Mouse (Mus musculus) urinary bladder, postnatal 36 days (tissue): Measurements from ENCODE around the gene Kdm6b.

ENCODE experiments used
- DNase-seq, 2 experiments: peaks; one replicate each; pipeline ENCODE4 v3.0.0; 2022; ENCODE audit warnings: low spot score in 2 of 2, mixed read lengths in 1 of 2

Gene Kdm6b

DNA sequence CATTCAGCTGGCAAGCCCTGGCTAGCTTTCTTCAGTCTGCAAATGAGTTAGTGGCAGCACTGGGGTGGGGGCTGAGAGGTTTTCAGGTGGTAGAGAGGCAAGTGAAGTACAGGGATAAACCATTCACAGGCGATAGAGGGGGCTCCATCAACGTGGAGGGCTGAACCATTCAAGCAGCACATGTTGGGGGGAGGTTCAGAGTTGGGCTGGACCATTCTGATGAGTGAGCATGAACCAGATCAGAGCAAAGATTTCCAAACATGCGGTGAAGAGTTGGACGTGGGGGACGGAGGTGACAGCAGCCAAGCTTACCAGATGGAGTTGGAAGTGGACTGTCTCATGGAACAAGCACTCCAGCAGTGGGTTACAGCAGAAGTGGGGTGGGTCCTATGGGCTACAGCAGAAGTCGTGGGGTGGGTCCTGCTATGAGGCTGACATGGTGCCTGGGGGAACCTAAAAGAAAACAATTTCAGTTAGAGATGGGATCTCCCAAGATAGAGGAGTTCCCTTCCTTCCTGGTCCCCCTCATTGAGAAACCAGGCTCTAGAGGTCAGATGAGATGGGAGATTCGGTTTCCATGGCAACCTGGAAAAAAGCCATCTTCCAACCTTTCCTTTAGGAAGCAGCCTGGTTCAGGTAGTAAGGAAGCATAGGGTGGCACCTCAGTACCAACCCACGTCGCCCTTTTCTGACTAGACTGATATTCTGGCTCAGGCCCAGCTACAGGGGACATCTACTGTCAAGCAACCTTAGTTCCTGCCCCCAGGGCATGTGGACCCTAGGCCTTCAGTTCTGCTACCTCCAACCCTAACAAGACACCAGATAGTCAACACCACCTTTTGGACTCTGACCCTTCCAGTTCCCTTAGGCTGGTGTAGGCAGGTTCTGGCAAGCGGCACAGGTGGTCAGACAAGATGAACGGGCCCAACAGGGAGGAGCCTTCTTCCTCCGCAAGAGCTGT, at the start of gene Kdm6b:
TSS of gene Kdm6b (minus strand) at position 455 of the 961 bp plus-strand sequence.
- DNase-seq: peak; percentile 72 to 77

DNA sequence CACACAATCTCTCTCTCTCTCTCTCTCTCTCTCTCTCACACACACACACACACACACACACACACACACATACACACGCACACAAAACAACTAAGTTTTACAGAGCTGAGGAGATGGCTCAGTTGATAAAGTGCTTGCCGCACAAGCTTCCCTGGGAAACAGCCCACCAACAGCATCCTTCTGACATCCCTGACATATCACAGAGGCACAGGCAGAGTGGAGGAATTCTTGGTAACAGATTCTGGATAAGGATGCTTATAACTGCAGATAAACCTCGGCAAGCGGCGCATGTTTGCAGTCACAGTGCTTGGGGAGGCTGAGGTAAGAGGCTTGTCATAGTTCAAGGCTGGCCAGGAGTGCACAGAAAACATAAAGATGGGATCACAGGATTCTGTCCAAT, 48.1 kb upstream of the Kdm6b start:
- no peak for DNase-seq

DNA sequence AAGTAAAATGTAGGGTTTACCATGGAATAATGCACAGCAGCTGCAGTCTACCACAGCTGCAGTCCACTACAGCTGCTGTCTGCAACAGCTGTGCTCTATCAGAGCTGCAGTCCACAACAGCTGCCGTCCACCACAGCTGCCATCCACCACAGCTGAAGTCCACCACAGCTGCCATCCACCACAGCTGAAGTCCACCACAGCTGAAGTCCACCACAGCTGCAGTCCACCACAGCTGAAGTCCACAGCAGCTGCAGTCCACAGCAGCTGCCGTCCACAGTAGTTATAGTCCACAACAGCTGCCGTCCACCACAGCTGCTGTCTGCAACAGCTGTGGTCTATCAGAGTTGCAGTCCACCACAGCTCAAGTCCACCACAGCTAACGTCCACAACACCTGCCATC, 46.4 kb upstream of the Kdm6b start:
- DNase-seq: no peak

DNA sequence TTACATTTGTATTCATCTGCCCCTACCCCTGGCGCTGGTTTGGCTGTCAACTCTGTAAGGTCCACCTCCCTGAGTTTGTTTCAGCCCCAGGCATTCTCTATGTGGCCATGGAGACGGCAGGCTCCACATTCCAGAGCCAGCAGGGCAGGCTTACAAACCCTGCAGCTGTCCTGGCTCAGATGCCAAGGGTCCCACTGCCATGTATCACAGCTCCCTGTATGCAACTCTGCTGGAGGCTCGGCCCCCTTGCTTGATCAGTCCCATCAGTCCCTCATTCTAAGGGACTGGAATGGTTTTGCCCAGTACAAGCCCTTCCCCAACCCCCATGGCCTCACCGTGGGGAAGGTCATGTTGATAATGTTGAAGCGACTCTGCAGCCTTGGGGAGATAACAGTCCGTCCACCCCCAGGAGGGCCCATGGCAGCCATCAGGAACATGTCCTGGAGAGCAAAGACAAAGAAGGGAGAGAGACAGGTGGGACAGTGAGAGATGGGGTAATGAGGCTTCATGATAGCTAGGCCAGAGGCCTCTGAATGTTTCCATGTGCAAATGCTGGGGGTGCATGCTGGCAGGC, 43.6 kb upstream of the Kdm6b start:
- DNase-seq: no peak

DNA sequence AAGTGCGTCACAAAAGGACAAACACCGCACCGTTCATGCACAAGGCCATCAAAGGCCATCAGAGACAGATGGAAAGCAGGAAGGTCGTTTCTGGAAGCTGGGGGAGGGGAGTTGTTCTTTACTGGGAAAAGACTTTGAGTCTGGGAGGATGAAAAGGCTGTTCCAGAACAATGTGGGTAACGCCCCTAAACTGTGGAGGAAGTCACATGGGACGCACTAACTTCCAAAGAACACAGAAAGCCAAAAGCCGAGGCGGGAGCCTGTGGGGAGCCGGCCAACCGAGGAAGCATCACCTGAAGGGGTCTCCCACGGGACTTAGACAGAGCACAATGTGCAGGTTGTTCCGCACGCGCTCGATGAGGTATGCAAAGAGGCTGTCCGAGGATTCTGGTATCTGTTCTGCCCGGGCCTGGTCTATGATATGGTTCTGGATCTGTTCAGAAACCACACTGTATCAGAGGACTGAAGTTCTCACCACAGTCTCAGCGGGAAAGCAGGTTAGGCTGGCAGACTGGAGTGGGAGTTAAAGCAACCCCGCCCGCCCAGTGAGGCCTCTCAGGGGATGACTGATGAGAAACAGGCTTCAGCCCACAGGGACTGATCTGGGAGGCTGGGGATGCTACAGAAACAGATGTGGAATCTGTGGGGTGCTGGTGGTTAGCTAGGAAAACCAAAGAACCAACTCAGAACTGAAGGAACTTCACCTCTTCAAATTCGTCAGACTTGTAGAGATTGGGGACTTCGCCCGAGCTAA, 38.8 kb upstream of the Kdm6b start:
- DNase-seq: peak in 1 of 2 experiments; percentile 31

DNA sequence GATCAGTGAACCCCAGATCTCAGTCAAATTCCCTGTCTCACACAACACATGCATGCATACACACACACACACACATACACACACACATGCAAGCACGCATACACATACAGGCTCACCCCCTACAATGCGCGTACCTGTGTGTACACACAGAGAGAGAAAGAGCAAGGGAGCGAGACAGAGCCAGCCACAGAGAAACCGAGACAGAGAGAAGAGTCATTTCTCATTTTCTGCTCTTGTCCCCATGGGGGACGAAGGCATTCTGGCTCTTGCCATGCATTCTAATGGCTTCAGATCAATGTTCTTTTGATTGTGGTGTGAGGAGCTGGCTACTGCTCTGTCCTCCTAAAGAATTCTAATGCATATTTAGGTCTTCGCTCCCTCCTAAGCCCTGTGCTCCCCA, 33.8 kb upstream of the Kdm6b start:
- DNase-seq: no peak

DNA sequence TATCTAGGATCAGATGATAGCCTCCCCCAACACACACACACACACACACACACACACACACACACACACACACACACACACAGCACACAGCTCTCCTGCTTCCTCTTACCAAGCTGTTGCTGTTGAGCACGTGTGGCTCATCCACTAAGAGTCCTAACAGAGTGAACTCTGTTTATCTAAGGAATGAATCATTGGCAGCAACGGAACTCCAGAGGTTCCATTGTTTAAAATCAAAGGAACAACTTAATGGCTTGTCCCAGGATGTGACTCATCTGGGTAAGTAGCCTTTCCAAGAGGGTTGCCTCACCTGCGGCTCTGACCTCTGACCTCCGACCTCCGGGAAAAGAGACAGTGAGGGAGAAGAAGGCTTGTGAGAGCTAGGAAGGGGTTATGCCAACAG, 29.9 kb upstream of the Kdm6b start:
- no peak for DNase-seq

DNA sequence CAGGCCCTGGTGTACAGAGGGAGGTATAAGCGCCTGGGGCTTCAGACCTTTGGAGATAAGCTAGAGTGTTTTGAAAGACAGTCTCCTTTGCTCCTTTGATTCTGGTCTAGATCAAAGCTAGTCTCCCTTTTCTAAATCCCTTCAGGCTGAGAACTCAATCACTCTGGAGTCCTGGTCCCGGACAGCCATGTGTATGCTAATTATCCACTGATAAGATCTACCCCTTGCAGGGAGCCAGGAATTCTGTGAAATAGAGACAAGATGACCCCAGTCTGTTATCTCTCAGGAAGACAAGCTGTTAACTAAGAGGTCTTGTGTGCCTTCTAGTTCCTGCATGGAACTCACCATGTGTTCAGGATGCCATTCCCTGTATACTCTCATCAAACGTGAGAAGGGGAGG, 23.8 kb upstream of the Kdm6b start:
- DNase-seq: no peak

DNA sequence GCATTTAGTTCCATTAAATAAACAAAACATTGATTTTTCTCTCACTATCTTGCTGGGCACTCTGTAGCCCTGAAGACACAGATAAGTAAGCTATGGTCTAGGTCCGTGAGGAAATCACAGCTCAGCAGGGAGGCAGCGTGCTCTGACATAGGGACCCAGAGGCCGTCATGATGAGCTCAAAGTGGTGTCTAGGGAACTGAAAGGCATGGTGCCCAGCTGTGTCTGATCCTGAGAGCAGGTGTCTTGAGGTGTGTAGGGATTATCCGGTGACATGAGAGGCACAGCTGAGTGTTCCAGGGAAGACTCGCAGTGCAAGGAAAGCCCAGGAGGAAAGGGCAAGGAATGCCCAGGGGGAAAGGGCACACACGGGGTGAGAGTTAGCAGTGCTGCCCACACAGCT, 19.7 kb upstream of the Kdm6b start:
- DNase-seq: no peak

DNA sequence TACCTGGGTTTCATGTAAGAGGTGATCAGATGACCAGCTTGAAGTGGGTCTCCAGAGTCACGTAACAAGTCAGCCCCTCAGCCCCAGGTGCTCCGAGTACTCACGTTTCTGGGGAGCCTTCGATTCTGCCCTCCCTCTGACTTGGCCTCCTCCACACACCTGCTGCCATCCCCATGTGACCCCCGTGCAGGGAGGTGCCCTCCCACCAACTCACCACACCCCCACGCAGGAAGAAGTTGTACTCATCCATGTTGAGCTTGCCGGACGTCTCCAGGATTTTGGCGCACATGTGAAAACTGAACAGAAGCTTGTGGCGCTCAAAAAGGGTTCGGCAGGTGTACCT, 19.1 kb upstream of the Kdm6b start:
- DNase-seq: no peak

DNA sequence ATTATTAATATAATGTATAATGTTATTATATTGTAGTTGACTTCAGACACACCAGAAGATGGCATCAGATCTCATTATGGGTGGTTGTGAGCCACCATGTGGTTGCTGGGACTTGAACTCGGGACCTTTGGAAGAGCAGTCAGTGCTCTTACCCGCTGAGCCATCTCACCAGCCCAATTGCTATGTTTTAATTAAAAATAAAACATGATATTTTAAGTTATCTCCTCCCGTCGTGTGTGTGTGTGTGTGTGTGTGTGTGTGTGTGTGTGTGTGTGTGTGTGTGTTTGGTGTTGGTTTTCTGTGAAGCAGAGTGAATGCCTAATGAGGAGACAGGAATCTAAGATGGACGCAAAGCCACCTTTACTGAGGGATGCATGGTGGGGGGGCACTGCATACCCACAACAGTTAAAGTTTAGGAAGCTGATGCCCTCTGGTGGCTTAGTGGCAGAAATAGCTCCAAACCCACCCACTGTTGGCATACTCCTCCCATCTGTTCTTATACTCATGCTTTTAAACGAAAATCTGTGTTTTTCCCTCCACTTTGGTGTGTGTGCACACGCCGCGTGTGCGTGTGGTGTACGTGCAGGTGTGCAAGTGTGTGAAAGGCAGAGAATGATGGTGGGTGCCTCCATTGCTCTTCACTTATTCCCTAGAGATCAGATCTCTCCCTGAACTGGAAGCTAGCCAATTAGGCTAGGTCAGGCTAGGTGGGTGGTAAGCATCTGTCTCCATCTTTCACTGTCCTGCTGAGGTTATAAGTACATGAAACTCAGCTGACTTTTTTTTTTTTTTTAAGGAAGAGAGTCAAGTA, 18.6 kb upstream of the Kdm6b start:
- DNase-seq: peak in 1 of 2 experiments; percentile 69

DNA sequence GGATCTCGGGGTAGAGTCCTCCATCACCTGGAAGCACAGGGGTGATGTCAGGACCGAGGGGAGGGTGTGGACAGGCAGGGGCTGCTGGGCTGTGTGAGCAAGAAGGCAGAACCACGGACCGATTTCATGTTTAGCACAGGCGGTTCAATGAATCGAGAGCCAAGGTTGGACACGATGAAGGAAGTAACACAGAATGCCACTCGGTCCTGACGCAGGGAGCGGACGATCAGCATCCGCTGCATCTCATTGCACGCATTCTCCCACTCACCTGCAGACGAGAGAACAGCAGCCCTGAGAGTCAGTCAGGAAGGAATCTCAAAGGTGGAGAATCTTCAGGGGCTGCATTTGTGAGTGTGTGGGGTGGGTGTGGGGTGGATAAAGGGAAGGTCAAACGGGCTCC, 17.2 kb upstream of the Kdm6b start:
- DNase-seq: no peak

DNA sequence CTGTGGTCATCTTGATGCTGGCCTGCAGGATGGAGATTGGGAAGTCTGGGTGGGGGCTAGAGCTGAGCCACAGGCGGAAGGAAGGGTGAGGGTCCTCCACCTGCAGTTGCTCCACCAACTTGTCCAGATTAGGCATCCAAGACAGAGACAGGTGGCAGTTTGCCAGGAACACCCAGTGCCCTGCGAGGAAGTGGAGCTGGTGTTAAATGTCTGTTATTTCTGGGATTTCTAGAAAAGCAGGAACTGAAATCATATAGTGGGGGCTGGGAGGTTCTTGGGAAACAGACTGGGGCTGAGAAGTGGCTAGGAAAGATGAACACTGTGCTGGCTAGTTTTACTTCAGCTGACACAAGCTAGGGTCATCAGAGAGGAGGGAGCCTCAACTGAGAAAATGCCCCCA, 15.8 kb upstream of the Kdm6b start:
- no peak for DNase-seq

DNA sequence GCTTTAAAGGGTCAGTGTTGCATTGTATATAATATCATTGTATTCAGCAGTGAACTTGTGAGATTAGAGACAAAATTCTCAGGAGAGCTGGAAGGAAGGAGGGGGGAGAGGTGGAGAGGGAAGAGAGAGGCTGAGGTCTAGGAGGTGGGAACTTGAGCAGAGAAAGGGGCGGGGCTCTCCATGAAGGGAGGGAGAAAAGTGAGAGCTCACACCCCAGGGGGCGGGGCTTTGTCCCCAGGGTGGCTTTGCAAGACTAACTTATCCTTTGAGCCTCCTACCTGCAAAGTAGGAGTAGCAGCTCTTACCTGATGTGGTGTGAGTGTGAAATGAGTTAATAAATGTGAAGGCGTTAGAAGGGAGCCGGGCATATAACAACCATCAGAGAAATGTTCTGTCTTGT, 15.3 kb upstream of the Kdm6b start:
- DNase-seq: peak in 1 of 2 experiments; percentile 64

DNA sequence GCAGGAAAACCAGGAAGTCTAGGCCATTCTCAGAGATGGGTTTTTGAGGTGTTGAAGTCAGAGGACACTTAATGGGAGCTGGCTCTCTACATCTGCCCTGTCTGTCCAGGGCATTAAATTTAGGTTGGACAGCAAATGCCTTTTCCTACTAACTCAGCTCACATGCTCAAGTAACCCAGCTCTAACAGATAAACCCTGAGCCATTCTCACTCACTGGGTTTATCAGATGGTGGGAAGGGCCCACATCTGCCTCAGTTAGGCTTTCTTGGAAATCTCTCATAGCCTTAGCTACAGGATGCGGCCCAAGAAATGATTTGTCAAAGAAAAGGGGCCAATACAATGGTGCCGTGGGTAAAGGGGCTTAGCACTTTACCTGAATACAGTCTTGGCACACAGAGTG, 12.8 kb upstream of the Kdm6b start:
- DNase-seq: no peak

DNA sequence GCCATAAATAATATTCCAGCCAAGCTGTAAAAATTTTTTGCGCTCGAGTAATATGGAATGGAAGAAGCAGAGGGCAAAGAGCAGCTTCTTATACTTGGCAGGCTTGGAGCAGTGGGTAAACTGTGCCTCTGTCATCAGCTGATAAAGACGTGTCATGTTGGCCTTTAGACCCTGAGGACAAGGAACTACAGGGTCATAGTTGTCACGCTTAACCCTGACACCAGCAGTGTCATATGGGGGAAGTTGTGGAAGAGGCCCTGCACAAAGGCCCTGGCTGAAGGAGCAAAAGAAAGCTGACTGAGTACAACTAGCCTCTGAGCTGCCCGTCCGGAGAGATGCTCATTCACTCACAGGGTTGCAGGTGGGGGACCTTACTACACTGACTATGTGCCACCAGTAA, 10.4 kb upstream of the Kdm6b start:
- DNase-seq: no peak

DNA sequence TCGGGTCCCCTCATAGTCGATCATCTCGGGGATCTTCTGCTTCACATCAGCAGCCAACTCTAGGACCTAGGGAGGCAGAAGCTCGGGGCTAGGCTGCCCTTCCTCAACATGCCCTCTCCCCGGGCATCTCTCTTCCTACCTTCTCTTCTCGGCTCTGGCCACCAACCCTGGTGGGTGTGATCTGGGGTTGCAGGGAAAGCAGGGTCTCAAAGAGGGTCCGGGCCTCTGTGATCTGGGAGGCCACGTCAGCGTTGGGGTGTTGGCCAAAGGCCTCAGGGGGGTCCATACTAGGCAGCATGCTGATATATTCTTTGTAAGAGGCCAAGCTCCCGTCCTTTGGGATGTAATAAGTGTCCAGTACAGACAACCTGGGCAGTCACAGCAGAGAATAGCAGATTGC, 9.4 kb upstream of the Kdm6b start:
- DNase-seq: no peak

DNA sequence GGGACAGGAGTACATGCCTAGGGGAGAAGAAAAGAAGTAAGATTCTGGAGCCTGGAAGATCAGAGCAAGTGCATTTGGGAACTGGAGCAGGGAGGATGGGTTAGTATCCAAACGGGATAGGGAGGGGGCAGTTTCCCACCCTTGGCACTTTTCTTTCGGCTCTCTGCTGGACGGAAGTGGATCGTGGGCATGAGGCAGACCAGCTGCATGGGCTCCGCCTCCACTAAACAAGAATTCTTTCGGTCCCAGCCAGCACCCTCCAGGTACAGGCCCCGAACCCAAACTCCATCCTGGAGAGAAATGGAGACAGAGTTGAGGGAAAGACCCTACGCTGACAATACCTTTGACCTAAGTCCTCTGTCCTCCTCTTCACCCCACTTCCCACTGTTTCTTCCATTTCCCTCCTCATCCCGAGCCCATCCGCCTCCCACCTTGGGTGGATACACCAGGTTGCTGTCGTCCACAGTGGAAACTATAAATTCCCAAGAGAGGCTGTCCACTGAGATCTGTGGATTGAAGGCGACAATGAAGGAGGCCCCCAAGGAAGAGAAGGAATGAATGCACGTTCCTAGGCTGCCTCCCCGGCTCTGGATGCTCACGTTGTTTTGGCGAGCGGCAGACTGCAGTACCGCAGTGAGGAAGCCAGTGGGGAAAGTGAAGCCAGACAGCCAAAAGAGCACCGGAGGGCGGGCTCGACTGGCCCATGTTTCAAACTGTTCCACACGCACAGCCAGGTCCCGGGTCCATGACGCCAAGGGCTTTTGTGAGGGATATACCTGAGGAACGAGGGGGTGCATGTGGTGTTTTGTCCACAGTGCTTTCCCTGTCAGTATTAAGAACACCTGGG, 7.9 kb upstream of the Kdm6b start:
- no peak for DNase-seq

DNA sequence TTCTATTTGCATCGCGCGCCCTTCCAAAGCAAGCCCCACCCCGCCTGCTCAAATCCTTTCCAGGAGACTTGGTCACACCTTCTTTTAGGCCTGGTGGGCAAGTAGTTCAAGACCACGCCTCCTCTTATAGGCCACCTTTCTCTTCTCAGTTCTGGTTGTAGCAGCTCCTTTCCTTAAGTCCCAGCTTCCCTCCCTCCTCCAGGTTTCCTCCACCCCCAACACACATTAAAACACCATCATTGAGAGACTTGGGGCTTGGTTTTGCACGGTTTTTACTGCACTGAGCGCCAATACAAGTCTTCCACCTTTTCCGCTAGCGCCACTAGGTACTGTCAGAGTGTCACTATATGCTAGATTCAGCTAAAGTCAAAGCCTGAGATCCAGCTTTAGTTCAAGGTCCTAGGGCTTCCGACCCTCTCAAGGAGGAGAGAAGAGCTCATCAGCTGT, 7.1 kb upstream of the Kdm6b start:
- DNase-seq: no peak

DNA sequence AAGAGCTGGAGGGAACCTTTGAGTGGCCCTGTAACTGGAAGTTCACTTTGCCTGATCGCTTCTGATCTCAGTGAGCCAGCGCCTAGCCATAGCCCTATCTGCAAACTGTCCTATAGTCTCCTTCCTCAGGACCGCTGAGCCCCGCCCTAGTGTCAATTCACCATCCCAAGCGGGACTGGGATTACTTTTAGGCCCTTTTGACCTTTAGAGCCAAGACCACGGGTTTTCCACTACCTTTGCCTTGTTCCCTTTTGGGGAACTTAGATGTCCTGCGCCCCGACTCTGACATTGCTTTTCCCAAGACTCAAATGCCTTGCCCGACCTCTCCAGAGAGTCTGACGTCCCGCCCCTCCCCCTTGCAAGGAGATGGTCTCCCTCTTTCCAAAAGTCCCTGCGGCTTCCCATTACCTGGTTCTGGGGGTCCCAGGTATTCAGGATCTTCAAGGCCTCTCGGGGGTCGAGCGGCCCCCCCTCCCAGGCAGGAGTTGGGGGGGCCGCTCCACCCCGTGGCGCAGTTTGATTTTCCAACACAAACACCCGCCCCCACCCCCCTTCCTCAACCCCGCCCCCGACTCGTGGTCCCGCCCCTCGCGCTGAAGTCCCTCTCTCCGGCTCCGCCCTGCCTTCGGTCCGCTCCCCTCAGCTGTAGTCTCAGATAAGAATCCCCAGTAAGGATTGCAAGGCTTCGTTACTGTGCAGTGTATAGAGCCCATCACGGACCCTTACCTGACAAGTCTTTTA, 6.5 kb upstream of the Kdm6b start:
- no peak for DNase-seq
